Mouse (Mus musculus): ENCODE results near the gene Pepd. TPM values are rescaled to one million over a fixed set of nuclear protein-coding genes. Genes with fewer than 3 reads are reported as not detected.

Pepd gene
- polyA plus RNA-seq, 1 experiment from 2014 or later, result 58.4 TPM

DNA sequence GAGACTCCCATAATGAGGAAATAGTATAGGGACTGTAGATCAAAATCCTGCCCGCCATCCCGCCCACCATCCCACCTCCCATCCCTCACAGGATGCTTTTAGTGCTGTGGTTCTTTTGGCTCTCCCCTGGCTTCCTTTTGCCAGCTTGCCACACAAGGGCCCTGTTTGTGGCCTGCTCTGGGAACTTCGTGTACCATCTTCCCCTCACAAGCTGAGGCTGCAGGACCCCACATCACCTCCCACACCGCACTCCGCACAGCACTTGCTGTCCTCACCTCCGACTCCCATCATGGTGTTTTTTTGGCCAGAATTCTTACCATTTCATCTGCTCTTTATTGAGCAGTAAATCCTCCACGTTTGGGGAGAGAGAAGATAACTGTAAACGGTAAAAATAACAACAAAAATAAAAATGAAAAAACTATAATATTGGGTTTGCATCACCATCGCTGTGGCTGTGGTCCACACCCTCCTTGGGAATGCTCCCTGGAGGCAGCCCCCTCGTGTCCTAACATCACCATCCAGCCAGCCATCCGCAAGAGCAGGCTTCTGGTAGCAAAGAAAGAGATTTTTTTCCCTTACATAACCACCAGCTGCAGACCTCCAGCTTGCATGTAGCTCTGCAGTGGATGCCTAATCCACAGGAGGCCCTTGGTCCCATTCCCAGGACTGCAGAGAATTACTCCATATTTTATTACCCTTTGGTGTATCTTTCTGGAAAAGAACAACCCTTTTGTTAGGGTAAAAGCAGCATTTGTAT, 51.9 kb downstream of the Pepd start:
- Histone ChIP-seq H3K4me2 (ENCODE audit: low read depth, low read length, severe bottlenecking) (no peak overlapping the region), H3K9me3 (ENCODE audit: control insufficient read depth, low read length) (no peaks in the 10 kb centered on the region), H3K4me1 (replicated peaks; ENCODE audit: control insufficient read depth, insufficient read depth, low read length) (no peaks in the 10 kb centered on the region), H3K27me3 (ENCODE audit: control insufficient read depth, insufficient read depth, low read length) (no peaks in the 10 kb centered on the region), H3K9ac (ENCODE audit: low read length) (no peak overlapping the region), H3K4me3 (ENCODE audit: low read depth, low read length) (no peak overlapping the region), H3K36me3 (ENCODE audit: control insufficient read depth, insufficient read depth, low read length) (no peaks in the 10 kb centered on the region), H3K27ac (ENCODE audit: low read depth, low read length) (no peak overlapping the region)
- ATAC-seq (replicated peaks; ENCODE audit: low FRiP score), result no peak
- no peak for DNase-seq (ENCODE audit: low spot score)
- WGBS, result 88% methylated on average over 11 of the region's 11 CpGs

- H3K27ac ChIP-seq (ENCODE audit: low read depth, low read length), result no peak overlapping the region
- no peaks in the 10 kb centered on the region for H3K4me1 ChIP-seq (replicated peaks; ENCODE audit: control insufficient read depth, insufficient read depth, low read length)
- H3K4me2 ChIP-seq (ENCODE audit: low read depth, low read length, severe bottlenecking), result no peak overlapping the region
- H3K9me3 ChIP-seq (ENCODE audit: control insufficient read depth, low read length), result no peaks in the 10 kb centered on the region
- H3K27me3 ChIP-seq (ENCODE audit: control insufficient read depth, insufficient read depth, low read length), result no peaks in the 10 kb centered on the region
- ATAC-seq (replicated peaks; ENCODE audit: low FRiP score) (no peak), DNase-seq (ENCODE audit: low spot score) (no peak)
- H3K36me3 ChIP-seq (ENCODE audit: control insufficient read depth, insufficient read depth, low read length), result peaks cover 2% of the 10 kb centered on the region; the same call in 1 of the 2 replicates
- H3K9ac ChIP-seq (ENCODE audit: low read length), result no peak overlapping the region
- H3K4me3 ChIP-seq (ENCODE audit: low read depth, low read length), result no peak overlapping the region
- WGBS, result 82% methylated on average over 3 of the region's 3 CpGs
Measured at GRCm38 (mm10) chr7:34967362-34967761, 55.2 kb downstream of the Pepd start.

DNA sequence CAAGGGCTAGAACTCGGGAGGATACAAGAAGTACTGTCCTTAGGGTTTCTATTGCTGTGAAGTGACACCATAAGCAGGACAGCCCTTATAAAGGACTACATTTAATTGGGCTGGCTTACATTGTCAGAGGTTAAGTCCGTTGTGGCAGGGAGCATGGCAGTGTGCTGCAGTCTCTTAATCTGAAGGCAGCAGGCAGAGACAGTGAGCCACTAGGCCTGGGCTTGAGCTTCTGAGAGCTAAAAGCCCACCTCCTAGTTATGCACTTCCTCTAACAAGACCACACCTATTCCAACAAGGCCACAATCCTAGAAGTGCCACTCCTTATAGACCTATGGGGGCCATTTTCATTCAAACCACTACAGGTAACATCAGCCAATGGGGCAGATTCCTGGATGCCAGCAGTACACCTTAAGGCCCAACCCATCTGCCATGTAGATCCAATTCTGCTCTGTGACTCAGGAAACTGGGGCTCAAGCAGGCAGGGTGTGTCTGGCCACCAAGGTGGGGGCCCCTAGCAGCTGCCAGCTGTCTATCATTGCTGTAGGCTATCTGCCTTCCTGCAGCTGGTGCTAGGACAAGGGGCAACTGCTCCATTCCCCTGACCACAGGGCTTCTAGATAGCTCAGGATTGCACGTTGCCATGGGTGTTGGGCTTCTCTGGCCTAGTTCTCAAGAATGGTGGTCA, 56.7 kb downstream of the Pepd start:
- 96% methylated on average over 3 of the region's 3 CpGs for WGBS
- Histone ChIP-seq H3K9ac (ENCODE audit: low read length) (no peak overlapping the region), H3K4me1 (replicated peaks; ENCODE audit: control insufficient read depth, insufficient read depth, low read length) (no peaks in the 10 kb centered on the region), H3K4me2 (ENCODE audit: low read depth, low read length, severe bottlenecking) (no peak overlapping the region), H3K4me3 (ENCODE audit: low read depth, low read length) (no peak overlapping the region), H3K9me3 (ENCODE audit: control insufficient read depth, low read length) (no peaks in the 10 kb centered on the region), H3K27ac (ENCODE audit: low read depth, low read length) (no peak overlapping the region), H3K27me3 (ENCODE audit: control insufficient read depth, insufficient read depth, low read length) (no peaks in the 10 kb centered on the region), H3K36me3 (ENCODE audit: control insufficient read depth, insufficient read depth, low read length) (peaks cover 2% of the 10 kb centered on the region; the same call in 1 of the 2 replicates)
- ATAC-seq (replicated peaks; ENCODE audit: low FRiP score), result no peak
- DNase-seq (ENCODE audit: low spot score), result no peak

GRCm38 (mm10) chr7:34971826-34972225, 59.6 kb downstream of the Pepd start:
- peaks cover 2% of the 10 kb centered on the region; the same call in 1 of the 2 replicates for H3K36me3 ChIP-seq (ENCODE audit: control insufficient read depth, insufficient read depth, low read length)
- no peaks in the 10 kb centered on the region for H3K27me3 ChIP-seq (ENCODE audit: control insufficient read depth, insufficient read depth, low read length)
- ATAC-seq (replicated peaks; ENCODE audit: low FRiP score) (no peak), DNase-seq (ENCODE audit: low spot score) (no peak)
- WGBS, result 84% methylated on average over 10 of the region's 10 CpGs
- no peak overlapping the region for H3K27ac ChIP-seq (ENCODE audit: low read depth, low read length)
- no peak overlapping the region for H3K9ac ChIP-seq (ENCODE audit: low read length)
- no peak overlapping the region for H3K4me2 ChIP-seq (ENCODE audit: low read depth, low read length, severe bottlenecking)
- no peaks in the 10 kb centered on the region for H3K9me3 ChIP-seq (ENCODE audit: control insufficient read depth, low read length)
- no peak overlapping the region for H3K4me3 ChIP-seq (ENCODE audit: low read depth, low read length)
- H3K4me1 ChIP-seq (replicated peaks; ENCODE audit: control insufficient read depth, insufficient read depth, low read length), result no peaks in the 10 kb centered on the region

GRCm38 (mm10) chr7:34972990-34973440, 60.8 kb downstream of the Pepd start:
- Histone ChIP-seq H3K4me1 (replicated peaks; ENCODE audit: control insufficient read depth, insufficient read depth, low read length) (no peaks in the 10 kb centered on the region), H3K9ac (ENCODE audit: low read length) (no peak overlapping the region), H3K27ac (ENCODE audit: low read depth, low read length) (no peak overlapping the region), H3K4me2 (ENCODE audit: low read depth, low read length, severe bottlenecking) (no peak overlapping the region), H3K4me3 (ENCODE audit: low read depth, low read length) (no peak overlapping the region), H3K27me3 (ENCODE audit: control insufficient read depth, insufficient read depth, low read length) (no peaks in the 10 kb centered on the region), H3K36me3 (ENCODE audit: control insufficient read depth, insufficient read depth, low read length) (peaks cover 2% of the 10 kb centered on the region; the same call in 1 of the 2 replicates), H3K9me3 (ENCODE audit: control insufficient read depth, low read length) (no peaks in the 10 kb centered on the region)
- ATAC-seq (replicated peaks; ENCODE audit: low FRiP score), result no peak
- WGBS, result 69% methylated on average over 4 of the region's 4 CpGs
- DNase-seq (ENCODE audit: low spot score), result no peak

GRCm38 (mm10) chr7:34973877-34974276, 61.7 kb downstream of the Pepd start:
- no peak for DNase-seq (ENCODE audit: low spot score)
- H3K9me3 ChIP-seq (ENCODE audit: control insufficient read depth, low read length), result no peaks in the 10 kb centered on the region
- WGBS, result 82% methylated on average over 3 of the region's 3 CpGs

GRCm38 (mm10) chr7:34975913-34976312, 63.7 kb downstream of the Pepd start:
- DNase-seq (ENCODE audit: low spot score) (no peak), ATAC-seq (replicated peaks; ENCODE audit: low FRiP score) (no peak)
- Histone ChIP-seq H3K36me3 (ENCODE audit: control insufficient read depth, insufficient read depth, low read length) (no peaks in the 10 kb centered on the region), H3K9ac (ENCODE audit: low read length) (no peak overlapping the region), H3K27me3 (ENCODE audit: control insufficient read depth, insufficient read depth, low read length) (no peaks in the 10 kb centered on the region), H3K4me3 (ENCODE audit: low read depth, low read length) (no peak overlapping the region), H3K4me1 (replicated peaks; ENCODE audit: control insufficient read depth, insufficient read depth, low read length) (no peaks in the 10 kb centered on the region), H3K9me3 (ENCODE audit: control insufficient read depth, low read length) (no peaks in the 10 kb centered on the region), H3K4me2 (ENCODE audit: low read depth, low read length, severe bottlenecking) (no peak overlapping the region), H3K27ac (ENCODE audit: low read depth, low read length) (no peak overlapping the region)
- WGBS, result 87% methylated on average over 12 of the region's 12 CpGs

More at GRCm38 (mm10) chr7:34973877-34974276, 61.7 kb downstream of the Pepd start:
- H3K4me1 ChIP-seq (replicated peaks; ENCODE audit: control insufficient read depth, insufficient read depth, low read length), result no peaks in the 10 kb centered on the region
- H3K4me3 ChIP-seq (ENCODE audit: low read depth, low read length), result no peak overlapping the region
- no peaks in the 10 kb centered on the region for H3K27me3 ChIP-seq (ENCODE audit: control insufficient read depth, insufficient read depth, low read length)
- no peak overlapping the region for H3K9ac ChIP-seq (ENCODE audit: low read length)
- H3K27ac ChIP-seq (ENCODE audit: low read depth, low read length), result no peak overlapping the region
- ATAC-seq (replicated peaks; ENCODE audit: low FRiP score), result no peak
- H3K36me3 ChIP-seq (ENCODE audit: control insufficient read depth, insufficient read depth, low read length), result peaks cover 2% of the 10 kb centered on the region; the same call in 1 of the 2 replicates
- H3K4me2 ChIP-seq (ENCODE audit: low read depth, low read length, severe bottlenecking), result no peak overlapping the region

- DNase-seq (ENCODE audit: low spot score) (no peak), ATAC-seq (replicated peaks; ENCODE audit: low FRiP score) (no peak)
- 93% methylated on average over 4 of the region's 4 CpGs for WGBS
- no peak overlapping the region for H3K9ac ChIP-seq (ENCODE audit: low read length)
- H3K4me3 ChIP-seq (ENCODE audit: low read depth, low read length), result no peak overlapping the region
- H3K27me3 ChIP-seq (ENCODE audit: control insufficient read depth, insufficient read depth, low read length), result no peaks in the 10 kb centered on the region
- H3K27ac ChIP-seq (ENCODE audit: low read depth, low read length), result no peak overlapping the region
- no peaks in the 10 kb centered on the region for H3K9me3 ChIP-seq (ENCODE audit: control insufficient read depth, low read length)
- no peaks in the 10 kb centered on the region for H3K36me3 ChIP-seq (ENCODE audit: control insufficient read depth, insufficient read depth, low read length)
- H3K4me2 ChIP-seq (ENCODE audit: low read depth, low read length, severe bottlenecking), result no peak overlapping the region
- no peaks in the 10 kb centered on the region for H3K4me1 ChIP-seq (replicated peaks; ENCODE audit: control insufficient read depth, insufficient read depth, low read length)
Measured at GRCm38 (mm10) chr7:34977403-34977802, 65.2 kb downstream of the Pepd start.
